Mouse (Mus musculus): ENCODE results near the gene Gtf2ird1. TPM values are rescaled to one million over a fixed set of nuclear protein-coding genes. Genes with fewer than 3 reads are reported as not detected.

Gtf2ird1 gene
- polyA plus RNA-seq, 1 experiment from 2014 or later: 85.9 TPM

DNA sequence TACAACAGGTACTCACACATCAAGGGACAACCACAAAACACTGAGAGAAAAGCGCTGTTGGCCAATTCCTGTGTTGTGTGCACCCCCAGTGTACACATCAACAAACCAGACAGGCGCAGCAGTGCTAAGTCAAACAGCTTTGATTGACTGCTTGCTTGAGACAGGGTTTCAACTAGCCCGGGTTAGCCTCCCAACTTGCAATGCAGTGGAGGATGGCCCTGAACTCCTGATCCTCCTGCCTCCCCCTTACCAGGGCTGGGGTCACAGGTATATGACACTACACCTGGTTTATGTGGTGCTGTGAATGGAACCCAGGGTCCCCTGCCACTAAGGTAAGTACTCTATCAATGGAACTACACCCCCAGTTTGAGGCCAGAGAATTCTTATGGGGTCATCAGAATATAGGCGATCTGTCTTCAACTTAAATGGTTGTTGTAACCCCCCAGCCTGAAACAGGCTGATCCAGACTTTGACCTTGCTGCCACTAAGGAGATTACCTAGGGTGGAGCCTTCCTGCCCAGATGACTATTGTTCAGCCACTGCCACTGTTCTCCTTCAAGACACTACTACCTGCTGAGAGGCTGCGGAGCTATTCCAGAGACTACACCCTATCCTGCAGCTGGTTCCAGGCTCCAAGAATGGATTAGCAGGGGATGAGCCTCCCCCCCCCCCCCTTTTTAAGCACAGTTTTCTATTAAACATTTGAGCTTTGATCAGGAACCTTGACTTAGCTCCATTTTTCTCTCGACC is 17.7 kb downstream of the Gtf2ird1 start:
- H3K36me3 ChIP-seq (ENCODE audit: control insufficient read depth, insufficient read depth, low read length): 0 out of 2 replicates have a peak, but pooled peaks cover 7% of the 10 kb centered on the region
- H3K9ac ChIP-seq (ENCODE audit: low read length): no peak overlapping the region
- no peaks in the 10 kb centered on the region for H3K9me3 ChIP-seq (ENCODE audit: control insufficient read depth, low read length)
- ATAC-seq (replicated peaks; ENCODE audit: low FRiP score, low TSS enrichment, low read depth) (no peak), DNase-seq (ENCODE audit: low spot score) (no peak)
- no peaks in the 10 kb centered on the region for H3K27me3 ChIP-seq (replicated peaks; ENCODE audit: control insufficient read depth, insufficient read depth, low read length)
- 86% methylated on average over 6 of the region's 6 CpGs for WGBS
- no peak overlapping the region for H3K27ac ChIP-seq (ENCODE audit: low read depth)
- peaks cover 38% of the 10 kb centered on the region for H3K4me1 ChIP-seq (replicated peaks; ENCODE audit: control insufficient read depth, insufficient read depth, low read length)
- no peak overlapping the region for H3K4me3 ChIP-seq (ENCODE audit: low read depth, low read length)
- H3K4me2 ChIP-seq (ENCODE audit: low read length): no peak overlapping the region

DNA sequence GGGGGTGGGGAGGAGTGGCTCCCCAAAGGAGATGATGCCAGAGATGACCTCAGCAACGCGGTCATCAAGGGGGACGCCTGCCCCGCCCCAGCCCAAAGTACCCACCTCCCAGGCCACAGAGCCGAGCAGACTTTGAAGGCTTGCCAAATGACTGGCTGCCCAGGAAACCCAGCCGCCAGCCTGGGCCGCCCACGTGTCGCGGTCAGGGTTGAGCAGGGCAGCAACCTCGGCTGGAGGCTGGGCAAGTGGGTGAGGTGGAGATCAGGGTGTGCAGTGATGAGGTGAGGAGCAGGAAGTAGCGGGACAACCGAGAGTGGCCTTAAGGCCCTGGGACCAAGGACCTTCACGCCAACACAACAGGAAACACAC is 19.1 kb downstream of the Gtf2ird1 start:
- Histone ChIP-seq H3K4me1 (replicated peaks; ENCODE audit: control insufficient read depth, insufficient read depth, low read length) (peaks cover 47% of the 10 kb centered on the region), H3K9me3 (ENCODE audit: control insufficient read depth, low read length) (no peaks in the 10 kb centered on the region), H3K27ac (ENCODE audit: low read depth) (0 out of 2 replicates have a peak overlapping the region, but pooled peaks have one; percentile 7), H3K4me3 (ENCODE audit: low read depth, low read length) (no peak overlapping the region), H3K4me2 (ENCODE audit: low read length) (no peak overlapping the region), H3K27me3 (replicated peaks; ENCODE audit: control insufficient read depth, insufficient read depth, low read length) (no peaks in the 10 kb centered on the region), H3K36me3 (ENCODE audit: control insufficient read depth, insufficient read depth, low read length) (peaks cover 11% of the 10 kb centered on the region; the same call in 1 of the 2 replicates), H3K9ac (ENCODE audit: low read length) (no peak overlapping the region)
- WGBS: 80% methylated on average over 14 of the region's 14 CpGs
- no peak for DNase-seq (ENCODE audit: low spot score)
- ATAC-seq (replicated peaks; ENCODE audit: low FRiP score, low TSS enrichment, low read depth): no peak

DNA sequence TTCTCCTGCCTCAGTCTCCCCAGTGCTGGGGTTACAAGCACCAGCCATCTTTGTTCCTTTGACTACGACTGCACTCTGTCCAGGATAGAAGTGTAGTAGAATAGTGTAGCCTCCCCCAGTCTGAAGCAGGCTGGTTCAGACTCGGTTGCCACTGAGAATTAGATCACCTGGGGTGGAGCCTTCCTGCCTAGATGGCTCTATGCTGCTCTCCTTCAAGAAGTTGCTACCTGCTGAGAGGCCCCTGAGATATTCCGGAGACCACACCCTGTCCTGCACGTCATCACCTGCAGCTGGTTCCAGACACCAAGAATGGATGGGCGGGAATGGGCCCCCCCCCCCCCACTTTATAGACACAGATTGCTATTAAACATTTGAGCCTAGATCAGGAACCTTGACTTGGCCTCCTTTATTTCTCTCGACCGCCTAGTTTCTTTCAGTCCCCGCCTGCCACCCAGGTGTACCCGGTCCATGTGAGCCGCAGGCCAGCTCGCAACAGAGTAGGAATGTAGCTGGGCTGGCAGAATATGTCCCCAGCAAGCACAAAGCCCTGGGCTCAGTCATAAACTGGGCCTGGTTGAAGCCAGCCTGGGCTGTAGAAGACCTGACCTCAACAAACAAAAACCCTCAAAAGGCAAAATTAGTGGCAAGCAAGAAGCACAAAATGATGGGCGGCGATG is 19.6 kb downstream of the Gtf2ird1 start:
- ATAC-seq (replicated peaks; ENCODE audit: low FRiP score, low TSS enrichment, low read depth): 0 out of 2 replicates have a peak, but pooled peaks have one; percentile 18
- no peak overlapping the region for H3K4me2 ChIP-seq (ENCODE audit: low read length)
- H3K4me3 ChIP-seq (ENCODE audit: low read depth, low read length): no peak overlapping the region
- H3K27ac ChIP-seq (ENCODE audit: low read depth): 0 out of 2 replicates have a peak overlapping the region, but pooled peaks have one; percentile 7
- no peak overlapping the region for H3K9ac ChIP-seq (ENCODE audit: low read length)
- H3K9me3 ChIP-seq (ENCODE audit: control insufficient read depth, low read length): no peaks in the 10 kb centered on the region
- peaks cover 6% of the 10 kb centered on the region; the same call in 1 of the 2 replicates for H3K36me3 ChIP-seq (ENCODE audit: control insufficient read depth, insufficient read depth, low read length)
- 82% methylated on average over 13 of the region's 13 CpGs for WGBS
- H3K27me3 ChIP-seq (replicated peaks; ENCODE audit: control insufficient read depth, insufficient read depth, low read length): no peaks in the 10 kb centered on the region
- DNase-seq (ENCODE audit: low spot score): no peak
- peaks cover 47% of the 10 kb centered on the region for H3K4me1 ChIP-seq (replicated peaks; ENCODE audit: control insufficient read depth, insufficient read depth, low read length)

DNA sequence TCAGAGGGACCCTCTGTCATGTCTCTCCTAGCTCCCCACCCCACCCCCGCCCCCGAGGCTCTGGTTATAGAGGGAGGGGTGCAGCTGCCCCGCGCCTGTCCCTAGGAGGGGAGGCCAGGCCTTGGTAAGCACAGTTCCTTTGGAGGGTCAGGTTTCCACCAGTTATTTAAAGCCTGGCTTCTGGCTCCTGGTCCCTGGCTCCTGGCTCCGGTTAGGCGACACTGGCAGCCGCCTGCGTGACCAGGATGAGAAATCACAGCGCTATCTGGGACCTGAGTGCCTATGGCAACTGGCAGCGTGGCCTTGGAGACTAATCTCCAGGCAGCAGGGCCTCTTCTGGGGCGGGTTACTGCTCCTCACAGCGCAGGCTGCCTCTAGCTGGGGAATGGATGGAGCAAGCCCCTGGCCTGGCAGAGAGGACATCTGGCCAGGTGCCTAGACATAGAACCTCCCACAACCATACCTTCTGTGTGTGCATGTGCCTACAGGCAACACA is 20.6 kb downstream of the Gtf2ird1 start:
- Histone ChIP-seq H3K4me2 (ENCODE audit: low read length) (no peak overlapping the region), H3K27ac (ENCODE audit: low read depth) (0 out of 2 replicates have a peak overlapping the region, but pooled peaks have one; percentile 38), H3K4me1 (replicated peaks; ENCODE audit: control insufficient read depth, insufficient read depth, low read length) (peaks cover 47% of the 10 kb centered on the region), H3K9ac (ENCODE audit: low read length) (no peak overlapping the region), H3K27me3 (replicated peaks; ENCODE audit: control insufficient read depth, insufficient read depth, low read length) (no peaks in the 10 kb centered on the region), H3K4me3 (ENCODE audit: low read depth, low read length) (no peak overlapping the region), H3K9me3 (ENCODE audit: control insufficient read depth, low read length) (no peaks in the 10 kb centered on the region), H3K36me3 (ENCODE audit: control insufficient read depth, insufficient read depth, low read length) (peaks cover 6% of the 10 kb centered on the region; the same call in 1 of the 2 replicates)
- WGBS: 39% methylated on average over 12 of the region's 12 CpGs
- DNase-seq (ENCODE audit: low spot score) (peak; percentile 67), ATAC-seq (replicated peaks; ENCODE audit: low FRiP score, low TSS enrichment, low read depth) (no peak)

DNA sequence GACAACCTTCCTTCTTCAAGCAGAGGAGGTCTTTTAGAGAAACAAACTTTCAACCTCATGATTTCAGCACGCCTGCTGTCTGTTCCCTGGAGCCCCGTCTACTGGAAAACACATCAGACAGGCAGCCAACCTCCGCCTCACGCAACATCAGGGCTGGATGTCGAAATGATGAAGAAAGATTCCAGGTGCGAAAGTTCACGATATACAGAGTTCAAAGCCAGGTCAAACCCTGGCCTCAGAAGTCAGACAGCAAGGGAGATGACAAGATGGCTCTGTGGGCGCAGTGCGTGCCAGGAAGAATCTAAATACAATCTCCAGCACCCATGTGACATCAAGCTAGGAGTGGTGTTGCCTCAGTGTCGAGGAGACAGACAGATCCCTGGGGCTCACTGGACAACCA is 23.4 kb downstream of the Gtf2ird1 start:
- H3K27ac ChIP-seq (ENCODE audit: low read depth): no peak overlapping the region
- H3K9ac ChIP-seq (ENCODE audit: low read length): no peak overlapping the region
- H3K4me3 ChIP-seq (ENCODE audit: low read depth, low read length): no peak overlapping the region
- WGBS: 47% methylated on average over 10 of the region's 10 CpGs
- no peaks in the 10 kb centered on the region for H3K9me3 ChIP-seq (ENCODE audit: control insufficient read depth, low read length)
- DNase-seq (ENCODE audit: low spot score) (no peak), ATAC-seq (replicated peaks; ENCODE audit: low FRiP score, low TSS enrichment, low read depth) (no peak)
- no peak overlapping the region for H3K4me2 ChIP-seq (ENCODE audit: low read length)
- H3K27me3 ChIP-seq (replicated peaks; ENCODE audit: control insufficient read depth, insufficient read depth, low read length): no peaks in the 10 kb centered on the region
- H3K4me1 ChIP-seq (replicated peaks; ENCODE audit: control insufficient read depth, insufficient read depth, low read length): peaks cover 38% of the 10 kb centered on the region
- peaks cover 8% of the 10 kb centered on the region; the same call in 1 of the 2 replicates for H3K36me3 ChIP-seq (ENCODE audit: control insufficient read depth, insufficient read depth, low read length)

DNA sequence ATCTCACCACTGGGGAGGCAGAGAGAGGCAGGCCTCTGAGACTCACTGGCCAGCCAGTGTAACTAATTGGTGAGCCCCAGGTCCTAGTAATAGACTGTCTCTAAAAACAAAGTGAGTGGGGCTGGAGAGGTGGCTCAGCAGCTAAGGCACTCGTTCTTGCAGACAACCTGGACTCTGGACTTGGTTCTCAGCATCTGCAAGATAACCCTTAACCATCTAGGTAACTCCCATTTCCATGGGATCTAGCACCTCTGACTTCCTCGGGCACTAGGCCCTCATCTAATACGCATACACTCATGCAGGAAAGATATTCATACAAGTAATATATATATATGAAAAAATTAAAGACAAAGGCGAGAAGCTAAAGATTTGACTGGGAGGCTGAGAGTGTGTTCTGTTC is 26.4 kb downstream of the Gtf2ird1 start:
- no peak for ATAC-seq (replicated peaks; ENCODE audit: low FRiP score, low TSS enrichment, low read depth)

DNA sequence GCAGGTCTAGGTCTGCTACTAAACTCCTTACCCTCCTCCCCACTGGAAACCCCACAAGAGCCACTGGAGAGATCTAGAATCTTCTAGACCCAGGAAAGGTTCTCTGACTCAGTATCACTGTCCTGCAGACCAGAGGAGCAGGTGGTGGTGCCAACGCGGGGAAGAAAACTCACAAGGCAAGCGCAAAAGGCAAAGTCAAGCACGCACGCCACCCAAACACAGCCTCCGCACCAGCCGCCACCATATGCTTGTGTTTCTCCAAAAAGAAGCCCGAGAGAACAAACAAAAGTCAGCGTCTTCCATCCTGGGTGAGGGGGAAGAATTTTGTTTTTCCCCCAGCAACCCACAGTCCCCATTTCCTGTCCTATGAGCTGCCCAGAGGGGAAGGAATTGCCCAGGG is 28.9 kb downstream of the Gtf2ird1 start:
- no peak overlapping the region for H3K9ac ChIP-seq (ENCODE audit: low read length)
- H3K4me3 ChIP-seq (ENCODE audit: low read depth, low read length): no peak overlapping the region
- WGBS: 81% methylated on average over 9 of the region's 9 CpGs
- H3K36me3 ChIP-seq (ENCODE audit: control insufficient read depth, insufficient read depth, low read length): peaks cover 7% of the 10 kb centered on the region; the same call in 1 of the 2 replicates
- 0 out of 2 replicates have a peak, but pooled peaks cover 5% of the 10 kb centered on the region for H3K4me1 ChIP-seq (replicated peaks; ENCODE audit: control insufficient read depth, insufficient read depth, low read length)
- no peak for DNase-seq (ENCODE audit: low spot score)
- no peak overlapping the region for H3K27ac ChIP-seq (ENCODE audit: low read depth)
- H3K4me2 ChIP-seq (ENCODE audit: low read length): no peak overlapping the region
- ATAC-seq (replicated peaks; ENCODE audit: low FRiP score, low TSS enrichment, low read depth): no peak
- H3K9me3 ChIP-seq (ENCODE audit: control insufficient read depth, low read length): no peaks in the 10 kb centered on the region
- no peaks in the 10 kb centered on the region for H3K27me3 ChIP-seq (replicated peaks; ENCODE audit: control insufficient read depth, insufficient read depth, low read length)

More for the DNA sequence above, 26.4 kb downstream of the Gtf2ird1 start:
- Histone ChIP-seq H3K4me3 (ENCODE audit: low read depth, low read length) (no peak overlapping the region), H3K4me2 (ENCODE audit: low read length) (no peak overlapping the region), H3K9ac (ENCODE audit: low read length) (no peak overlapping the region), H3K9me3 (ENCODE audit: control insufficient read depth, low read length) (no peaks in the 10 kb centered on the region), H3K4me1 (replicated peaks; ENCODE audit: control insufficient read depth, insufficient read depth, low read length) (peaks cover 19% of the 10 kb centered on the region; the same call in 1 of the 2 replicates), H3K36me3 (ENCODE audit: control insufficient read depth, insufficient read depth, low read length) (peaks cover 10% of the 10 kb centered on the region; the same call in 1 of the 2 replicates), H3K27me3 (replicated peaks; ENCODE audit: control insufficient read depth, insufficient read depth, low read length) (no peaks in the 10 kb centered on the region), H3K27ac (ENCODE audit: low read depth) (no peak overlapping the region)
- 82% methylated on average over 4 of the region's 4 CpGs for WGBS
- DNase-seq (ENCODE audit: low spot score): no peak

DNA sequence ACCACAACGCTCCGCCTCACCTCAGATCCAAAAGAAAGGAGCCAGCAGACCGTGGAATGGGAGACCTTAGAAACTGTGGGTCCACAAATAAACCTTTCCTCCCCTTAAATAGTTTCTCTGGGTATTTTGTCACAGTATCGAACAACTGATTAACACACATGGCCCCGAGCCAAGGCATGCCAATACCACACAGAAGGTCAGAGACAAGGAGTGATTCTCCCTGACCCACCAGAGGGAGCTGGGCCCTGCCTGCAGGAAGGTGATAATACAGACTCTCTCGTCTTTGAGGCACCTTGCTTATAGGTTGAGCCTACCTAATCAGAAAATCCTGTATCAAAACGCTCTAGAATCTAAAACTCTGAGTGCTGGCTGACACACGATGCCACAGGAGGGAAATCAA is 30.9 kb downstream of the Gtf2ird1 start:
- H3K36me3 ChIP-seq (ENCODE audit: control insufficient read depth, insufficient read depth, low read length): peaks cover 7% of the 10 kb centered on the region; the same call in 1 of the 2 replicates
- peaks cover 9% of the 10 kb centered on the region for H3K4me1 ChIP-seq (replicated peaks; ENCODE audit: control insufficient read depth, insufficient read depth, low read length)
- no peak overlapping the region for H3K27ac ChIP-seq (ENCODE audit: low read depth)
- 94% methylated on average over 8 of the region's 8 CpGs for WGBS
- no peak overlapping the region for H3K4me2 ChIP-seq (ENCODE audit: low read length)
- H3K9ac ChIP-seq (ENCODE audit: low read length): no peak overlapping the region
- no peaks in the 10 kb centered on the region for H3K9me3 ChIP-seq (ENCODE audit: control insufficient read depth, low read length)
- H3K27me3 ChIP-seq (replicated peaks; ENCODE audit: control insufficient read depth, insufficient read depth, low read length): no peaks in the 10 kb centered on the region
- DNase-seq (ENCODE audit: low spot score) (no peak), ATAC-seq (replicated peaks; ENCODE audit: low FRiP score, low TSS enrichment, low read depth) (no peak)
- H3K4me3 ChIP-seq (ENCODE audit: low read depth, low read length): no peak overlapping the region
